Comparison of ENCODE assay signal across 8 mouse cellular contexts in the genomic region with DNA sequence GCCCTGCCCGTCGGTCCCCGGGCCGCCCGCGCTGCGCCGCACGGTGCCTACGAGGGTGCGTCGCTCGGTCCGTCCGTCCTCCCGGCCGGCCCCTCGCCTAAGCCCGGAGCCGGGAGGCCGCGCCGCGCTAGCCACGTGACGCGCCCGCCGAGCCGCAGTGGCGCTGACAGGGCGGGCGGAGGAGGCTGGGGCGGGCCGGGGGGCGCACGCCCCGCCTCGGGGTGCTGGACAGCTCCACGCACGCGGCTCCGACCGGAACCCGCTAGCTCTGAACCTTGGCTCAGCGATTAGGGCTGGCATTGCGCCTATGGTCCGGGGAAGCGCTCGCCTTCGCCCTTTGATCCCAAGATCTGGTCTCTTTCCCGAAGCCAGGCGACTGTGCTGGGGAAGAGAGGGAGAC. TPM values are rescaled to one million over a fixed set of nuclear protein-coding genes. Genes with fewer than 3 reads are reported as not detected.
DNase-seq lines count a peak whose midpoint lies in the region; ATAC-seq lines count a peak whose summit lies in the region.

Lrp3 (minus strand) TSS at position 274 of the 400 bp plus-strand sequence.

- H3K36me3 ChIP-seq in hindbrain, embryonic 13.5 days, result peaks cover 29% of the 10 kb centered on the region

- H3K4me3 ChIP-seq in hindbrain, embryonic 13.5 days, result peak within 1 kb of the TSS; percentile 91

- WGBS in hindbrain, embryonic 13.5 days, result under 1% methylated on average over 49 of the region's 53 CpGs

- peak within 1 kb of the TSS; percentile 97 for H3K9ac ChIP-seq in hindbrain, embryonic 13.5 days

- ATAC-seq in hindbrain, embryonic 13.5 days (ENCODE audit: low FRiP score), result peak; percentile 92
- ATAC-seq in inflammation-experienced regulatory T-cells, adult 6 months, result no peak

- no peaks in the 10 kb centered on the region for H3K9me3 ChIP-seq in hindbrain, embryonic 13.5 days

- DNase-seq in R1 (ENCODE audit: low read depth, low spot score), result peak; percentile 75
- peak; percentile 83 for DNase-seq in cerebellum, adult 9-11 months
- DNase-seq in frontal cortex, postnatal 36 days (ENCODE audit: low spot score in 2 of 2), result peak; percentile 51 to 60
- peak; percentile 34 for DNase-seq in left cerebral cortex, adult 11 months (ENCODE audit: low spot score)
- peak; percentile 75 for DNase-seq in lung, postnatal 14 days
- peak; percentile 53 to 56 for DNase-seq in right cerebral cortex, adult 2 months (ENCODE audit: low spot score in 2 of 2)

- peak within 1 kb of the TSS; percentile 93 for H3K27ac ChIP-seq in hindbrain, embryonic 13.5 days

- H3K27me3 ChIP-seq in hindbrain, embryonic 13.5 days, result 0 out of 2 replicates have a peak, but pooled peaks cover 4% of the 10 kb centered on the region

- H3K4me2 ChIP-seq in hindbrain, embryonic 13.5 days, result peak within 1 kb of the TSS; percentile 75

- H3K4me1 ChIP-seq in hindbrain, embryonic 13.5 days (replicated peaks), result peaks cover 31% of the 10 kb centered on the region

RNA-seq across cellular contexts. Expression of gene Lrp3, which starts in this region (rescaled TPM):
- polyA plus RNA-seq in hindbrain, embryonic 13.5 days (2015; fragmentation: Nextera tagmentation; extraction: Ambion mirVana), result 26.0 and 27.2 TPM in 2 replicates
- 1 to 10 TPM in 2 of 3 experiments, not detected in 1; 1.2 to 4.8 TPM for polyA plus RNA-seq in inflammation-experienced regulatory T-cells, adult 6 months (2017; shearing (Covaris generic))
